In genomic region chr16:49906066-49906465, GRCm38 (mm10) we compare ENCODE assay signal across 9 mouse cellular contexts.
DNase-seq lines count a peak whose midpoint lies in the region; ATAC-seq and TF ChIP-seq lines count a peak whose summit lies in the region.
"Had no signal": no experiment of that assay in that cellular context is flagged by ENCODE, and none has a peak within 500 bp of the region (broad histone marks: within the 10 kb centered on the region; RNA-seq: fewer than 3 reads in every experiment).

No protein-coding gene starts in this region.

- peak; percentile 6 for DNase-seq in hindbrain, embryonic 11.5 days (ENCODE audit: low spot score)
- no peak for DNase-seq in hindbrain, postnatal 0 days (ENCODE audit: low spot score)
- peak; percentile 38 for DNase-seq in embryonic facial prominence, embryonic 10.5 days (ENCODE audit: low spot score)
- no peak for DNase-seq in liver, postnatal 0 days
- no peak for DNase-seq in urinary bladder, postnatal 10 days (ENCODE audit: low spot score)
- no peak for DNase-seq in cerebellum, adult 9-10 months
- DNase-seq: adrenal gland, postnatal 10 days had no signal

- no peak overlapping the region for H3K4me3 ChIP-seq in hindbrain, embryonic 11.5 days (ENCODE audit: low read depth, low read length)
- no peak overlapping the region for H3K4me3 ChIP-seq in hindbrain, postnatal 0 days (ENCODE audit: low read length)
- H3K4me3 ChIP-seq in embryonic facial prominence, embryonic 10.5 days, result no peak overlapping the region
- H3K4me3 ChIP-seq in forebrain, embryonic 16.5 days (replicated peaks; ENCODE audit: low read length), result no peak overlapping the region
- no peak overlapping the region for H3K4me3 ChIP-seq in liver, postnatal 0 days (ENCODE audit: low read depth, low read length)
- H3K4me3 ChIP-seq: hindbrain, embryonic 15.5 days had no signal

- no peak for TF ChIP-seq CTCF in hindbrain, postnatal 0 days (IDR thresholded peaks at IDR 0.05; ENCODE audit: low read depth)
- no peak for TF ChIP-seq CTCF in liver, postnatal 0 days (IDR thresholded peaks at IDR 0.05; ENCODE audit: low read depth)

- no peaks in the 10 kb centered on the region for H3K27me3 ChIP-seq in hindbrain, embryonic 11.5 days (ENCODE audit: control insufficient read depth, insufficient read depth, low read length)
- H3K27me3 ChIP-seq in hindbrain, postnatal 0 days (ENCODE audit: insufficient read depth, low read length), result no peaks in the 10 kb centered on the region
- H3K27me3 ChIP-seq in embryonic facial prominence, embryonic 10.5 days (replicated peaks; ENCODE audit: low read depth, poor library complexity, severe bottlenecking), result no peaks in the 10 kb centered on the region
- H3K27me3 ChIP-seq in forebrain, embryonic 16.5 days (replicated peaks; ENCODE audit: control insufficient read depth, insufficient read depth, low read length), result no peaks in the 10 kb centered on the region
- H3K27me3 ChIP-seq in liver, postnatal 0 days (ENCODE audit: insufficient read depth, low read length), result no peaks in the 10 kb centered on the region
- H3K27me3 ChIP-seq: hindbrain, embryonic 15.5 days had no signal

- WGBS in hindbrain, embryonic 11.5 days, result 51% methylated on average over 5 of the region's 5 CpGs
- WGBS in hindbrain, postnatal 0 days, result 38% methylated on average over 5 of the region's 5 CpGs
- WGBS in embryonic facial prominence, embryonic 10.5 days, result 21% methylated on average over 5 of the region's 5 CpGs
- 19% methylated on average over 5 of the region's 5 CpGs for WGBS in forebrain, embryonic 16.5 days
- WGBS in liver, postnatal 0 days (ENCODE audit: insufficient replicate concordance), result 55% methylated on average over 5 of the region's 5 CpGs

- H3K36me3 ChIP-seq in hindbrain, embryonic 11.5 days (ENCODE audit: control insufficient read depth, insufficient read depth, low read length), result no peaks in the 10 kb centered on the region
- H3K36me3 ChIP-seq in hindbrain, postnatal 0 days (ENCODE audit: insufficient read depth, low read length), result no peaks in the 10 kb centered on the region
- peaks cover 8% of the 10 kb centered on the region for H3K36me3 ChIP-seq in embryonic facial prominence, embryonic 10.5 days (replicated peaks)
- H3K36me3 ChIP-seq in forebrain, embryonic 16.5 days (ENCODE audit: control insufficient read depth, insufficient read depth), result peaks cover 5% of the 10 kb centered on the region
- H3K36me3 ChIP-seq in liver, postnatal 0 days (replicated peaks; ENCODE audit: insufficient read depth, low read length), result peaks cover 85% of the 10 kb centered on the region
- H3K36me3 ChIP-seq: hindbrain, embryonic 15.5 days had no signal

- no peak overlapping the region for H3K9ac ChIP-seq in hindbrain, embryonic 11.5 days (ENCODE audit: low read depth, low read length)
- no peak overlapping the region for H3K9ac ChIP-seq in hindbrain, postnatal 0 days (replicated peaks; ENCODE audit: low read length)
- no peak overlapping the region for H3K9ac ChIP-seq in forebrain, embryonic 16.5 days (replicated peaks; ENCODE audit: low read depth, low read length)
- no peak overlapping the region for H3K9ac ChIP-seq in liver, postnatal 0 days (replicated peaks)
- H3K9ac ChIP-seq: hindbrain, embryonic 15.5 days had no signal

- ATAC-seq in hindbrain, embryonic 11.5 days (ENCODE audit: low FRiP score), result no peak
- no peak for ATAC-seq in hindbrain, postnatal 0 days
- peak; percentile 58; the same call in 1 of the 2 replicates for ATAC-seq in forebrain, embryonic 16.5 days
- no peak for ATAC-seq in liver, postnatal 0 days

- H3K4me1 ChIP-seq in hindbrain, embryonic 11.5 days (replicated peaks; ENCODE audit: control insufficient read depth, insufficient read depth, low read length), result no peaks in the 10 kb centered on the region
- H3K4me1 ChIP-seq in hindbrain, postnatal 0 days (ENCODE audit: insufficient read depth, low read length), result 0 out of 2 replicates have a peak, but pooled peaks cover 3% of the 10 kb centered on the region
- H3K4me1 ChIP-seq in embryonic facial prominence, embryonic 10.5 days, result peaks cover 38% of the 10 kb centered on the region
- H3K4me1 ChIP-seq in forebrain, embryonic 16.5 days (replicated peaks; ENCODE audit: control insufficient read depth, insufficient read depth, low read length), result peaks cover 10% of the 10 kb centered on the region
- peaks cover 13% of the 10 kb centered on the region; the same call in 1 of the 2 replicates for H3K4me1 ChIP-seq in liver, postnatal 0 days (ENCODE audit: insufficient read depth)

- H3K27ac ChIP-seq in hindbrain, embryonic 11.5 days (ENCODE audit: low read depth, low read length), result no peak overlapping the region
- no peak overlapping the region for H3K27ac ChIP-seq in hindbrain, postnatal 0 days
- H3K27ac ChIP-seq in embryonic facial prominence, embryonic 10.5 days (replicated peaks), result peak overlapping the region; percentile 72
- no peak overlapping the region for H3K27ac ChIP-seq in forebrain, embryonic 16.5 days (ENCODE audit: low read length)
- 0 out of 2 replicates have a peak overlapping the region, but pooled peaks have one; percentile 18 for H3K27ac ChIP-seq in liver, postnatal 0 days (ENCODE audit: low read depth)
- H3K27ac ChIP-seq: hindbrain, embryonic 15.5 days had no signal

- H3K9me3 ChIP-seq in hindbrain, embryonic 11.5 days (ENCODE audit: control insufficient read depth, low read length), result no peaks in the 10 kb centered on the region
- H3K9me3 ChIP-seq in hindbrain, postnatal 0 days (ENCODE audit: low read length), result no peaks in the 10 kb centered on the region
- no peaks in the 10 kb centered on the region for H3K9me3 ChIP-seq in embryonic facial prominence, embryonic 10.5 days
- no peaks in the 10 kb centered on the region for H3K9me3 ChIP-seq in forebrain, embryonic 16.5 days (ENCODE audit: control insufficient read depth, low read length)
- no peaks in the 10 kb centered on the region for H3K9me3 ChIP-seq in liver, postnatal 0 days (ENCODE audit: low read length)
- H3K9me3 ChIP-seq: hindbrain, embryonic 15.5 days had no signal

- no peak for TF ChIP-seq EP300 in liver, postnatal 0 days (IDR thresholded peaks at IDR 0.05; ENCODE audit: low read depth)

- H3K4me2 ChIP-seq in hindbrain, embryonic 11.5 days (replicated peaks; ENCODE audit: low read depth, low read length), result no peak overlapping the region
- H3K4me2 ChIP-seq in hindbrain, postnatal 0 days (ENCODE audit: low read depth, low read length), result no peak overlapping the region
- no peak overlapping the region for H3K4me2 ChIP-seq in forebrain, embryonic 16.5 days (ENCODE audit: low read length)
- no peak overlapping the region for H3K4me2 ChIP-seq in liver, postnatal 0 days (ENCODE audit: low read depth, low read length)
- H3K4me2 ChIP-seq: hindbrain, embryonic 15.5 days had no signal

Comparison
In these comparisons a context has a peak if more than half of its experiments do, and no peak if none do; other contexts are left out.
1. DNase-seq: peak in hindbrain, embryonic 11.5 days (single experiment) and embryonic facial prominence, embryonic 10.5 days (single experiment); none in hindbrain, postnatal 0 days (single experiment), liver, postnatal 0 days (single experiment), urinary bladder, postnatal 10 days (single experiment) and cerebellum, adult 9-10 months (single experiment).
2. H3K27ac ChIP-seq: peak in embryonic facial prominence, embryonic 10.5 days (single experiment) and liver, postnatal 0 days (single experiment); none in hindbrain, embryonic 11.5 days (single experiment), hindbrain, postnatal 0 days (single experiment) and forebrain, embryonic 16.5 days (single experiment).